Mouse (Mus musculus) adrenal gland, postnatal 10 days (tissue): ENCODE measurements around the gene Pf4. TPM values are rescaled to one million over a fixed set of nuclear protein-coding genes. Genes with fewer than 3 reads are reported as not detected.

Experiments
- DNase-seq: peaks from one replicate; pipeline ENCODE4 v3.0.0; 2021; ENCODE audit warnings: mixed read lengths
- long read RNA-seq, 2 experiments: library from polyadenylated mRNA; stranded (forward); transcript quantifications; one replicate each; pipeline ENCODE4 v2.0.0; 2021
- total RNA-seq, 2 experiments: library from RNA; stranded (reverse); gene quantifications; 2 replicates each; pipeline ENCODE4 v1.2.3; 2021

The Pf4 gene
- 10 to 100 TPM; 27.3 to 27.8 TPM for total RNA-seq
- long read RNA-seq, experiment 1, transcript Pf4-201 (3 exons, 588 nt) = major isoform, 32 of 32 reads
- long read RNA-seq, experiment 1, partial matches to known transcripts = 0 of 32 reads
- long read RNA-seq, experiment 1, other reads (novel, unspliced or antisense) = 0 of 32 reads
- long read RNA-seq, experiment 2, transcript Pf4-201 (3 exons, 588 nt) = major isoform, 16 of 17 reads
- long read RNA-seq, experiment 2, partial matches to known transcripts = 1 of 17 reads
- long read RNA-seq, experiment 2, other reads (novel, unspliced or antisense) = 0 of 17 reads

DNA sequence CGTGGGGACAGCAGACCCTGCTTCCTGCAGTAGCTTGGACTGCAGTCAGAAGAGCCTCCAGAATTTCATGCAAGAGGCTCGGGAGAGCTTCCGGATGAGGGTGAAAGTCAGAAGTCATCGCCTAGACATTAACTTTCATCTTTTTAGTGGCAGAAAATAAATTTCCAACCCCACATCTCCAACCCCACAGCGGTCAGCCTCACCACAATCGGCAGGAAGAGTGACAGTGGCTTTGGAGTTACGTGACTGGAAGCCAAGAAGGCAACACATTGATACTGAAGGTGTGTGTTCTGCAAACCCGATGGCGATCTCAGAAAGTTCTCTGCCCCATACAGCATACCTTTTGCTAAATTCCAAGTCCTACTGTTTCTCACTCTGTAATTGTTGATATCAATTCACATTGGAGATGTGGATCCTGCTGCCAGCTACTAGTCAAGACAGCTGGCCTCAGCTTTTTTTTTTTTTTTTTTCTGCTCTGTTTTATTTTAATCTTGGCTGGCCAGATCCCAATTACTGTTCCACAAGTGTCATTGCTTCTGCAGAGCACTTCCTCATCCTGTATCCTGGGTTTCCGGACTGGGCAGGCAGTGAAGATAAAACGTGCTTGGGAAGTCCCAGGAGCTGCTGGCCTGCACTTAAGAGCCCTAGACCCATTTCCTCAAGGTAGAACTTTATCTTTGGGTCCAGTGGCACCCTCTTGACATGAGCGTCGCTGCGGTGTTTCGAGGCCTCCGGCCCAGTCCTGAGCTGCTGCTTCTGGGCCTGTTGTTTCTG, at the start of gene Pf4:
Gene Pf4, plus strand, starts transcription at position 556 of the 774 bp plus-strand sequence.
- peak; percentile 28 for DNase-seq

DNA sequence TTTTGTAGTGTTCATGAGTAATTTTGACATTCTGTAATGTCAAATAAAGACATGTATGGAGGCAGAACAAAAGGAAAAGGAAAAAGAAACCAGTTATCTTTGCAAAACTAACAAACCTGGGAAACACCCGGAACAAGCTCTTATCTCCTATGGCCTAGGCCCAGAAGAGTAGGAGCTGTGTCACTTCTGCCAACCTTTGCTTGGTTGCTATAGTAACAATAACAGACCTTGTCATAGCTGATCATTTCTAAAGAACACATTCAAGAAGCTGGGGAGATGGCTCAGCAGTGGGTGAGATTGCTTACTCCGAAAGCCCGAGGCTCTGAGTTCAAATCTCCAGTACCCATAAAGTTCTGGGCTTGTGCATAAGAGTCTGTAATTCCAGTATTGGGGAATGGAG, 49.6 kb upstream of the Pf4 start:
- DNase-seq = no peak

DNA sequence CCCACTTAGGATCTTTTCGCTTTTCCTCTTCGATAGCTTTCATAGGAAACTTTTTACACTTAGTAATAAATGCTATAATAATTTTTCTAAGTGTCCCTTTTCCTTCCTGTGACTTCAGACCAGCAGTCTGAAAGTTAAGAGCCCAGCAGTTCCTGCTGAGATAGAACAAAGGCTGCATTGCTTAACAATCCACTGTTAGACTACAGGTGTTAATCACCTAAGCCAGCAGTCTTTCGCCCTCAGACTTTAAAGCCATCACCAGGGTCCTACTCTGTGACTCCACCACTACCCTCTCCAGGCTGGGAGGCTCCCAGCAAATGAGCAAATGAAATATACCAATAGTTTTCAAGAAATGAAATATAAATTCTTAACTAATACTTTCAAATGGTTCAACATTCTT, 44.0 kb upstream of the Pf4 start:
- DNase-seq = no peak

DNA sequence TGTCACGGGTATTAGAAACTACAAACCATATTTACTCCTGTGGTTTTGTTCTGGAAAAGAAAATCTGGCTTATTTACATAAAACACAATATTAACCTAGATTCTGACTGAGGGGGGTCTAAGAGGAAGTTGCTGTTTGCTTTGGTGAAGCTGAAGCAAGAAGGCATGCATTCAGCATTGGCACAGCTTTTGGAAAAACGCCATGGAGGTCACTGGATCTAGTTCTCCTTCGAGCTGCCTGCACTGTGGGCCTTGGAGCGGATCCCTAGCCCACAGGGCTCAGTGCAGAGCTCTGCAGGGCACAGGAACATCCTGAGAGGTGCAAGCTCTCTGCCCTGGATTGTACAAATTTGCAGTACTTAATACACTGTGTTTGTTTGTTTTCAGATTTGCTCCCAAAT, 40.8 kb upstream of the Pf4 start:
- peak; percentile 44 for DNase-seq

DNA sequence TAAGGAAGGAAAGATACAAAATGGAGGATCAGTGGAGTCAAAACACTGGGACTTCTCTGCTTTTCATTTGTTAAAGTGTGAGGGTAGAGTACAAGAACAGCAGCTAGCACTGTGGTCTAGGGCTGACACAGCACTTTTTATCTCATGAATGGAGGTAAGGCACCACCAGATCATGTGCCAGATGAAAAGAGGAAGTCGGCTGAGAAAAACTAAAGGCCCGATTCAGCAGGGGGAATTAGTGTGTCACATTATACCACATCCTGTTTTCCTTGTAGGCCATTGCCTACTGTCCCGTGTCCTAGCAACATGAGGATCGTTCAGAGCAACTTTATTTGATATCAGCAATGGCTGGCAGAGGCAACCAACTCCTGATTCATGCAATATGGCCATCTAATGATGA, 30.2 kb upstream of the Pf4 start:
- DNase-seq = no peak

DNA sequence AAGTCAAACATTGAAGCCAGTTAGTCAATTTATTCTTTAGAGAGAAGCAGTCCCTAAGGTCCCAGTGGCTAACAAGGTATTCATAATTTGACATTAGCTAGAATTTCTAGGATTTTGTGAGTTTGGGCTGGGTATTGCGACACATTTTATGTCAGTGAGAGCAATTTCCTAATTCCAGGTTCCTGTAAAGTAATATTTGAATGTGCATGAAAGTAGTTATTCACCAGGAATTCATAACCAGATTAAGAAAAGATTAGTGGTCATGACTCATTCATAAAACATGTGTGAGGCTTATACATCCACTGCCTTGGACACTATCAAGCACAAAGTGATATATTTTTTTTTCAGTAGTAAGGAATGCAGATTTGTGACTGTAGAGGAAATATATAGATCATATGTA, 18.3 kb upstream of the Pf4 start:
- no peak for DNase-seq

DNA sequence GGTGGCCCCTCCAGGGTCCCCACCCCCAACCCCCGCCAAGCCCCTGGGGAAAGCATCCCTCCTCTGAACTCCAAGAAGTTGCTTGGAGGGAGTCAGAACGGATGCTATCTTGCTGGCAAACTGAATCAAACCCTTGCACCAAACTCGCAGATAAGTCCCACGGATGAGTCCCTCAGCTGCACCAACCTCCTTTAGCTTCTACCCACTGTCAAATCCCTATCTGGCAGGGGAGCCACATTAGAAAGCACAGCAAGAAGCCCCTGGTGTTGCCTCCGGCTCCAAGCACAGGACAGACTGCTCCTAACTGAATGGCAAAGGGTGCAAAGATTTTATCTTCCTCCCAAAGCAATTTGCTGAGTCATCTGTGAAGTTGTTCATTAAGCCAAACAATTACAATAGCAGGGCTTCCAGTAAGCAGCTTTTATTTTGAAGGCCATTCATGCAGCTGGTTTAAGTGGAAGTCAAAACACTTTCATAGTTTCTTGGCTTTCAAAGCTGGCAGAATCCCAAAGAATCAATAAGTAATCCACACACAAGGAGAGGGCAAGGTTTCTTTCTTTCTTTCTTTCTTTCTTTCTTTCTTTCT, 14.1 kb upstream of the Pf4 start:
- DNase-seq = no peak

DNA sequence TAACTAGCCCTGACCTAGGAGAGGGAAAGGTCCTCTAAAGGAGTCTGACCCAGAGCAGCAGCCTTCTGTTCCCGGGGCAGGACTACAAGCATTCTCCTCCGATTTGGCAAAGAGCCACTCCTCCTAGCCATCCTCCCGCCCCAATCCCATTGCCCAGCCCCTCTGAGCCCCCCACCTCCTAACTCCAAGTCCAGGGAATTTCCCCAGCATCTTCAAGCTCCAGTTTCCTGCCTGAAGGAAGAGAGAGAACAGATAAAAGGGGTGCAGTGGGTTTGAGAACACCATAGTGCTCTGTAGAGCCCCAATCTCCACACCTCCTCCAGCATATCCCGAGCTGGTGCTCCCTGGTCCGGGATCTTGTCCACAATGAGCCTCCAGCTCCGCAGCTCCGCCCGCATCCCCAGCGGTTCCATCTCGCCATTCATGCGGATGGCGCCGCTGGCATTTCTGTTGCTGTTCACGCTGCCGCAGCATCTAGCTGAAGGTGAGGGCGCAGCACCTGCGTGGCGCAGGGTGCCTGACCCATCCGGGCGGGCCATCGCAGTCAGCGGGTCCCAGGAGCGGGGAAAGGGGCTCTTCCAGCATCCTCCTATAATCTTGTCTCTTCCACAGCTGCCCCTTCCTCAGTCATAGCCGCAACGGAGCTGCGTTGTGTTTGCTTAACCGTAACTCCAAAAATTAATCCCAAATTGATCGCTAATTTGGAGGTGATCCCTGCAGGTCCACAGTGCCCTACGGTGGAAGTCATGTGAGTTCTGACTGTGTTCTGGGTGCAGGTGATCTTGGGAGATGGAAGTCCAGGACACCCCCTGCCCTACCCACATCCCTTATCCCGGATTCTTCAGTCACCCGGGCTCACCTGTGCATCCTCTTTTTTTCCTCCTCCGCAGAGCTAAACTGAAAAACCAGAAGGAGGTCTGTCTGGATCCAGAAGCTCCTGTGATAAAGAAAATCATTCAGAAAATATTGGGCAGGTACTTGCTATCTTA, 12.9 kb upstream of the Pf4 start, which contains the start of gene Cxcl5:
Gene Cxcl5, plus strand, starts transcription at position 284 of the 989 bp plus-strand sequence.
- no peak for DNase-seq

DNA sequence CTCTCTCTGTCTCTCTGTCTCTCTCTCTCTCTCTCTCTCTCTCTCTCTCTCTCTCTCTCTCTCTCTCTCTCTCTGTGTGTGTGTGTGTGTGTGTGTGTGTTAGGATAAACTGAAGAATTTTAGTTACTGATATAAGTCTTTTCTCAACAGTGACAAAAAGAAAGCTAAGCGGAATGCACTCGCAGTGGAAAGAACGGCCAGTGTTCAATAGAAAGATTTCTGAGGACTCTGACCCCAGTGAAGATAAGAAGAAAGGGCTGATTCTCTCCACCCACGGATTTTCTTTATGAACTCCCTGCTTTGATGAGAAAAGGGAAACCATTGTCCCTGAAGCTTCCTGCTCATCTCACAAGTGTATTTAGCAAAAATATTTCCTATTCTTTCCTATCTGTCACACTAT, 11.9 kb upstream of the Pf4 start:
- no peak for DNase-seq

DNA sequence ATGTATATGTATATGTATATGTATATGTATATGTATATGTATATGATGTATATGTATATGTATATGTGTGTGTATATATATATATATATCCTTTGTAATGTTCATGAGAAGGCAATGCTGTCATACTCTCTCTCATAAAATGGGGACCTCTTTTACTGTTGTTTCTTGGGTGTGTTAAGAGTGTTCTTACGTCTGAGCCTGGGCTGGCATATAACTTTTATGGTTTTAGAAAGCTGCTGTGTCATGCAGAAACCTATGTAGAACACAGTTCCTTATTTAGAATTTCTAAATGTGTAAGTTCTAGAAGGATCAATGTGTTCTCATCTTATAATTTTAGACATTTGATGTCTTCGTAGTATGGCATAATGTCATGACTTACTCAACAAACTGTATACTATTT, 11.4 kb upstream of the Pf4 start:
- DNase-seq = no peak

DNA sequence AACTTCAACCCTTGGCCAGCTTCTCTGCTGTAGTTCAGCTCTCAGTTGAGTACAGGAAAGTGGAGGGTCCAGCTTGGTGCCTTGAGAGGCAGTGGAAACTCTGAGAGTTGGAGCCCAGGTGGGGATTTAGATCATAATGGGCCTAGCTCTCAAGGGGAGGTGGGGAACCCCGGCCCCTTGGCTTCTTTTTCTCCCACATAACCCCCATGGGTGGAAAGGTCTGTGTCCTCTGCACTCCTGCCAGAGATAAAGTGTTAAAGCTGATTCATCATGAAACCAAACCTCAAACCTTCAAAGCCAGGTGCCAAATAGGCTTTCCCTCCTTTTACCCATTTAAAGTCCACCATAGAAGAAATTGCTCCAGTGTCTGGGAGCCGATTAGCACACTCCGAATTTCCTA, 10.4 kb upstream of the Pf4 start:
- DNase-seq = no peak

DNA sequence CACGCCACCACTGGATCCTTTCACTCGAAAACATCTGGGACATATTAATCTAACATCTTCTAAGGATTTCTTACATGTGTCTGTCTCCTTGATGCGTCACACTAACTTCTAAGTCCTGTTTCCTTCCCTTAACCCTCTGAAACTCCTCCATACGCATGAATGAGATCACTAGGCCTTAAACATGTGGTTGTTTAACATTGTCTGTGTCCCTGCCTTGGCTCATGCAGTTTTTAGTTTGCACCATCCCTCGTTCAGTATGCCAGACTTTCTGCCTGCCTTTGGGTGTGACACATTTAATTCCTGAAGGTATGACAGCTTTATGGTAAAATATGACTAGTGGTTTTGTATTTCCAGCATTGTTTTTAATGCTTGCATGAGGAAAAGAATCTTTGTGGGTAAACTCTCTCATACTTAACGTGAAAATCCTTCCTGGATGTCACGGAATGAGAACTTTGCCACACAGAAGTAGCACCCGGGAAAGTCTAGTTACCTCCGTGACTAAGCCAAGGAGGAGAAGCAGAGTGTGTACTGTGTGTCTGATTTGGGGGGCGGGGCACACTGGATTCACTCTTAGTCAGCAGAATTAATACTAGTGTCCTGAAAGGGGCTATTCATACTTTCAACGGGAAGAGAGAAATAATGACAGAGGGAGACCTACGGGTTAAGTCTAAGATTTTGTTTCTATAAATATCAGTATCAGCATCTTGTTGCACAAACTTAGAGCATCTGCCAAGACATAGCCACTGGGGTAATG, 8.1 kb upstream of the Pf4 start:
- no peak for DNase-seq

DNA sequence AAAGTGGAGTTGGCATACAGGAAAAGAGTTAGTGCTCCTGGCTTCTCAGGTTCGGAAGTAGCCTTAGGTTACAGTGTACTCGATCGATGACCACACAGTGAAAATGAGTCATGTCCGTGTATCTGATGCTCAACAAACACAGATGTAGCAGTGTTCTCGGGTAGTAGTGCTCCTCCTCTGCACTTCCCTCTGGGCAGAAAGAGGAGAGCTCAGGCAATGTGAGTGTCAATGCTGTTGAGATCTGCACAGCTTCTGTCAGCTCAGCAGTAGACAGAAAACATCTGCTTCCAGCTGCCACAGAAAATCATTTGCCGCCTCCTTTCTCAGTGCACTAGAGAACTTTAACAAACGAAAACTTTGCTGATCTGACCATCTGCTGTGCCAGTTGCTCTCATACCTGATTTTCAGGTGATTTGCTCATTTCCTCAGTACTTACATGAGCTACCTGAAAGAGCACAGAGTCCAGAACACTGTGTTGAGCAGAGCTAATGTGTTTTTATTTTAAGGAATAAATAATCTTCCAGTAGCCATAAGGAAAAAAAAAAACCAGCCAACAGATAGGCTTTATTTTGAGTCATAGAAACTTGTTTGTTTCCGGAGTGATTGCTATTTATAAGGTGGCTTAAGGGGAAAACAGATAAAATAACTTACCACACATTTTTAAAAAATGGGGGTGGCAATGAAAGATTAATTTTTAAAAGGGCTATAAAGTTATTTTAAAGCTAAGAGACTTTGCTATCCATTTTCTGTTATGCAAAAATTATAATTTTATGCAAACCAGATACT, 6.2 kb upstream of the Pf4 start:
- no peak for DNase-seq

DNA sequence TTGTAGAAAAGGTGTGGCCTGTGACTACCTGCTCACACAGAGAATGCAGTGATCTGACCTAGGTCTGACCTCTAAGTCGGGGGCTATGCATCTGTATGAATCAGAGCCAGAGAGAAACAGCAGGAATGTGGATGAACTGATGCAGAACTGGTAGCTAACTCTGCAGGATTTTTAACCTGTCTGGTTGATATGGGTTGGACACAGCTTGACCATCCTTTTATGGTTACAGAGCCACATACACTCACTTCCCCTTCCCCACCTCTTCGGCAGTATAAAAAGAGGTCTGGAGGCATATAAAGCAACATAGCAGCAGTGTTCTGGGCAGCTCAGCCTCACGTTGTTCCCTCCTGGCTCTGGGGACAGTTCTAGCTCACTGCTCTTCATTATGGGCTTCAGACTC, 4.0 kb upstream of the Pf4 start, which contains the start of gene Ppbp:
Gene Ppbp, plus strand, starts transcription at position 301 of the 400 bp plus-strand sequence.
- no peak for DNase-seq

DNA sequence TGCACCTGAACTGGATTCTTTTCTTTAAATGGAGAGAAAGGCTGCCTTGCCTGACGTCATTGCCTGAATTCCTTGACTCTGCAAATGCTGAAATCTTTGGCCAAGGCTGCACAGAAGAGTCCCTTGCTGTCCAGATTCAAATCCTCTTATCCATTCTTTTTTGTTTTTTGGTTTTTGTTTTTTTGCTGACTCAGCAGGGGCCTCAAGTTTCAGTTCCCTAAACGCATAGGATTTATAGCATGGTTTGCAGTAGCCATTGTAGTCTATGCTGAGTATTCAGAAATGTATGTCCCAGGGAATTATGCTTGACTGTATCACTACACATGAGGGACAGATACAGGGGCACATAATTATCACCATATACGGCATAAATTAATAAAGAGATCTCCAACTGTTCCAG, 866 bp upstream of the Pf4 start:
- DNase-seq = no peak

DNA sequence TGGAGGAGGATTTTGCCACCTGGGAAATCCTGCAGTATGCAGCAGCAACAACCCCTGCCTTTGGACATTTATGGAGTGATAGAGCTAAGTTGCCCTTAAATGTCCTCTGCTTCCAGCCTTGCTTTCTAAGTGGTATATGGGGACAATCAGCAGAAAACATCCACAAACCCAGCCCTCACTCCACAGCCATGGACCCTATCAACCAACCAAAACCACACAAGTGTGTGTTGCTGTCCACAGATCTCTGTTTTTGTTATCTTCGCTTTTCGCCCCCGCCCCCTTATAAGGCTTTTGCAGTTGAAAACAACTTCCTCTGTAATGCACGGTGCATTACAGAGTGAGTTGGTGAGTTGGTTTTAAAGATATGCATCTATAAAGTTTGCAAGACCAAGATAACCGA, 3.3 kb downstream of the Pf4 start:
- no peak for DNase-seq

DNA sequence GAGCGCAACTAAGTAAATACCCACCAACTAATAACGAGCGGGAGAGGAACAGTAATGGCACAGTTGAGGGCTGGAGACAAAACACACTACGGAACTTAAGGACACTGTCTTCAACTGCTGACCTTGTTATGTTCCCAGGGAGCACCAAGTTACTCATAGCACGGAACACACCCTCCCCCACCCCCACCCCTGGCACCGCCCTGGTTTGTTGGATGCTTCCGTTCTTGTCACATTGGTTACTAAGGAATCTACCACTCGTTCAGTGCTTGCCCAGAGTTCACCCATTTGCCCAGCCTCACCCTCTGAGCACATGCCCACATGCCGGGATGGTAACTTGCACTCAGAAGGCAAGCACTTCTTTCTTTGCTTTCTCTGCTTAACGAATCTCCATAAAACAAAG, 5.4 kb downstream of the Pf4 start:
- no peak for DNase-seq

DNA sequence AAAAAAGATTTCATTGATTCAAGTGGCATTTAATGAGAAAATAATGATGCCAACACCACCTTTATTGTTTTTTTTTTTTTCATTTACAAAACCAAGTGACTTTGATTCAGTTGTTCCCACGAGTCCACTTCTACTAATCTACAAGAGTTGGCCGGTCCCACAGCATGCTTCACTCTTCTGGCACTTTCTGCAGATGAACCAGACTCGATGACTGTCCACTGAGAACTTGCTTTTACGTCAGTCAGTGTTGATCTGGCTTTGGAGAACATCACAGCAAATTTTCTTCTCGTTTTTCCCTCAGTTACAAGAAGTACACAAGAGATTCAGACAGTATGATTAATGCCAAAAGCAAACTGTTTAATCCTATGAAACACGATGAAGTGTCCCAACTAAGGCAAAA, 6.6 kb downstream of the Pf4 start:
- DNase-seq = no peak

DNA sequence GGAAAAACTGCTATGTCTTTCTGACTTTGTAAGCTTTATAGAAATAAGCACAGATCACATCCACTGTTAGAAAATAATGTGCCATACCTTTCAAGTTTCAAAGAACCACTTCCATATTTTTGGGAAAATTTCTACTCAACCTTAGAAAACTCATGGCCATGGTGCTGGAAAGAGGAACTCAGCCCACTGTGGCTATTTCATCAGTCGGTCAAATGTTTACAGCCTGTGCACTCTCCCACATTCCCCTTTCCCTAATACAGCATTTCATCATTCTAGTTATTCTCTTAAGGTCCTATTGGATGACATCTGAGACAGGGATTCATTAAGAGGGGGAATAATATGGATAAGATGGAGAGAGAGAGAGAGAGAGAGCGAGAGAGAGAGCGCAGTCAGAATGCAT, 11.5 kb downstream of the Pf4 start:
- DNase-seq = no peak
